Mouse (Mus musculus) bone marrow, adult 2 months (tissue): Measurements from ENCODE around the gene Cd46. TPM values are rescaled to one million over a fixed set of nuclear protein-coding genes. Genes with fewer than 3 reads are reported as not detected.

Experiments
- H3K27ac ChIP-seq: fragments of 200-500 bp; 2 replicates; pipeline ENCODE4 v1.5.1; 2012; ENCODE audit warnings: low read depth, mild to moderate bottlenecking, control low read depth, inconsistent platforms, low read length; ENCODE audit not compliant: control insufficient read depth, poor library complexity, insufficient read depth
- H3K4me1 ChIP-seq: fragments of 200-500 bp; 2 replicates; pipeline ENCODE4 v1.6.1; 2011; ENCODE audit warnings: low read length; ENCODE audit not compliant: control insufficient read depth, insufficient read depth
- H3K4me3 ChIP-seq: fragments of 200-500 bp; replicated peaks from 2 replicates; pipeline ENCODE3; 2011; ENCODE audit warnings: mild to moderate bottlenecking, low read depth, low read length, control low read depth; ENCODE audit not compliant: control insufficient read depth
- CTCF ChIP-seq: fragments of 200-500 bp; IDR thresholded peaks from 2 replicates; pipeline ENCODE4 v1.5.1; 2011; ENCODE audit warnings: low read length, control low read depth; ENCODE audit not compliant: control insufficient read depth, insufficient read depth
- POLR2A ChIP-seq: fragments of 200-500 bp; IDR thresholded peaks from 2 replicates; pipeline ENCODE4 v1.6.1; 2011; ENCODE audit warnings: low read depth, mild to moderate bottlenecking, control low read depth, low read length, borderline replicate concordance; ENCODE audit not compliant: control insufficient read depth
- WGBS: fragments of 180-500 bp; shearing (Covaris S2); methylation state at CpG from one replicate; pipeline ENCODE4 v1.1.7; 2018; 5-methylcytosine and 5-hydroxymethylcytosine counted together
- polyA plus RNA-seq: library from polyadenylated mRNA; stranded (reverse); fragments of >200 nt; gene quantifications from 2 replicates; pipeline ENCODE4 v1.2.4, GENCODE M21; 2011; ENCODE audit warnings: low replicate concordance; ENCODE audit not compliant: missing spikeins, insufficient read depth, insufficient read length

Cd46 gene
- polyA plus RNA-seq, 1 experiment, result 1.7 TPM

DNA sequence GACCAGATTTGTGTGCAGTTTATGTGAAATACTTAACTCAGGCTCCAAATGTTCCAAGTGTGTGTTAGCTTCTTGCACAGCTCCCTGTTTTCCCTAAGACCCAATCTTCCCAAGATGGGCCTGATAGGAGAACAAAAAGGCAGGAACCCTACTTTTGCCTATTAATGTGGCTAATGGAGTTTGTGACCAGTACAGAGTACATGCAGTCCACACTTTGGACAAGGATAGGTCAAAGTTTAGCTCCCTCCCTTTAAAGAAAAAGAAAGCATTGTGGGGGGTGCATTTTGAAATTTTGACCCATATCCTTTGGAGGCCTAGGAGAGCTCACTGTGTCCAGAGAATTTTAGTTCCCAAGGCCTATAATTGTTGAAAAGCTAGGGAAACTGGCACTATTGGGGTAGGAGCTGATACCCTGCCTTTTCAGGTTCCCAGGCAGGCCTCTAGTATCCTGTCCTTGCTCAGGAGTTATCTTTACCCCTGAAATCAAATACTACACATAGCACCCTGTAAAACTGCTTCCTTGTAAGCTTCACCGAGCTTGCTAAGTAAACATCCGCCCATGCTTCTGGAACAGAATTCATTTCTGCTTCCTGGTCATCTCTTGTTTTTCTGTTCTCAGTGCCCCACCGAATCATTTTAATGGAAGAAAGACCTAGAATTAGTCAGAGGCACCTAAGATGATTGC lies 77.7 kb downstream of the Cd46 start:
- H3K4me3 ChIP-seq, result no peak overlapping the region
- no peak for TF ChIP-seq POLR2A
- TF ChIP-seq CTCF, result no peak
- H3K27ac ChIP-seq, result no peak overlapping the region
- WGBS, result 78% methylated on average over 3 of the region's 3 CpGs
- H3K4me1 ChIP-seq, result no peaks in the 10 kb centered on the region

DNA sequence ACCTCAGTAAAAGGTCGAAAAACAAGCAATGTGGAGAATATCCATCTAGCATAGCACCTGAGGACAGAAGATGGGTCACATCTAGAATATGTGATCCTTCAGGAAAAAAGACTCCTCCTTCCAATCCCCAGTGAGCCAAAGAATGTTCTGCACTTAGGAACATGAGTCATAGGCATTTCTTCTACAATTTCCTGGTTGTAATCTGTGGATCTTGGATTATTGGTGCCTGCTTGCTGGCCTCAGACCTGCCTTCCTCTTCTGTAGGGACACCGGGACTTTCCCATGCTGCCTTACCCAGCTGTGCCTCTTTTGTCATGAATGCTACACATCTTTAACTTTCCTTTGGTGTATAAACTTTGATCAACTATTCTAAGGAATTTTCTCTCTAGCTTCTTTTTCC lies 79.5 kb downstream of the Cd46 start:
- Histone ChIP-seq H3K27ac (no peak overlapping the region), H3K4me1 (no peaks in the 10 kb centered on the region), H3K4me3 (no peak overlapping the region)
- no peak for TF ChIP-seq POLR2A
- TF ChIP-seq CTCF, result no peak
- 71% methylated on average over 2 of the region's 2 CpGs for WGBS

DNA sequence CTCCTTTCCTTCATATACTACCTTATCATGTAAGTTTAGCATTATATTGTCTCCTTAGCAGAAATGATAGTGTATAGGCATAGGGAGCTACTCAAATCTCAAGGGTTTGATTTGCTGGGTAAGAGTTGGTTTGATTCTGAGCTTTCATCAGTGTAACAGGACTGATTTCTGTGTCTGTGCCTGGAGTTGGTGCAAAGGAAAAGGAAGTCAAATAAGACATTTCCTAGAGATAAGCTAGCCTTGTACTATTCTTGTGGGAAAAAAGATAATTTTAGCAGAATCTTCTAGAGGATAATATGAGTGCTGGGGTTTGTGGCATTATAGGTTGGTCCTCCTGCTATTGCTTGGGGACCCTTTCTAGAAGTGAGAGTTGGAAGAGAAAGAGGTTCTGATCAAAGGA lies 85.8 kb downstream of the Cd46 start:
- H3K4me3 ChIP-seq, result no peak overlapping the region
- TF ChIP-seq POLR2A (no peak), CTCF (no peak)
- H3K27ac ChIP-seq, result no peak overlapping the region
- no peaks in the 10 kb centered on the region for H3K4me1 ChIP-seq

DNA sequence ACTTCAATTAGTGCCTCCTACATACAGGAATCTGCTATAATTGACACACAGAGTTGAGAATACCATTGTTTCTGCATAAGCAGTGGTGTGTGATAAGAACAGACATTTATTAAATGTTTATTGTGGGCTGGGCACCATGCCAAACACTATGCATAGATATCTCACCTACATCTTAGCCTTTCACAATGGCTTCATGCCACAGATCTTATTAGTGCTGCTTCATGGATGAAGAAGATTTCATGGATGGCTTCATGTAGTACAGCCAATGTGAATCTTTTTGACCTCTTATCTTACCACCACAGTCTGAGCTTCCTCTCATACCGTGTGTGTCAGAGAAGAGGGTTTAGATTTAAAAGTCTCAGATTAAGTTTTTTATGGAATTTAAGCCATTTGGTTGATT lies 87.9 kb downstream of the Cd46 start:
- 42% methylated on average over 1 of the region's 1 CpGs for WGBS
- H3K27ac ChIP-seq, result no peak overlapping the region
- H3K4me3 ChIP-seq, result no peak overlapping the region
- TF ChIP-seq POLR2A (no peak), CTCF (no peak)
- H3K4me1 ChIP-seq, result no peaks in the 10 kb centered on the region

DNA sequence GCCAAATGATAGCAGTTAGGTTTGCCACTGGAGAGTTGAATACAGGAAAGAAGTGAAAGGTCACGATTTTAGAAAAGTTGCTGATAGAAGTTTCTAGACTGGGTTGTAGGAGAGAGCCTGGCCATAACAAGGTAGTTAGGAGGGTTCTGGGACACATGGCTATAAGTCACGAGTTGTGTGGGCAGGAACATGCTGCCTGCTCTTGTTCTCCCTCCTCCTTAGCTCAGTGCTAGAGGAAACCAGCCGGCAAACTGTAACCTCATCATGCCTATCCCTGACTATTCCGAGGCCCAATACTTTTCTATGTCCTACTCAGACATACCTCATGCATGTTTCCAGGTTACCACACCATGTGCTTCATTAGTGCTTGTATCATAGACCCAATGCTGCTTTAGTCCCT lies 88.7 kb downstream of the Cd46 start:
- WGBS, result 79% methylated on average over 4 of the region's 4 CpGs
- H3K4me1 ChIP-seq, result no peaks in the 10 kb centered on the region
- TF ChIP-seq CTCF (no peak), POLR2A (no peak)
- H3K27ac ChIP-seq, result no peak overlapping the region
- H3K4me3 ChIP-seq, result no peak overlapping the region

DNA sequence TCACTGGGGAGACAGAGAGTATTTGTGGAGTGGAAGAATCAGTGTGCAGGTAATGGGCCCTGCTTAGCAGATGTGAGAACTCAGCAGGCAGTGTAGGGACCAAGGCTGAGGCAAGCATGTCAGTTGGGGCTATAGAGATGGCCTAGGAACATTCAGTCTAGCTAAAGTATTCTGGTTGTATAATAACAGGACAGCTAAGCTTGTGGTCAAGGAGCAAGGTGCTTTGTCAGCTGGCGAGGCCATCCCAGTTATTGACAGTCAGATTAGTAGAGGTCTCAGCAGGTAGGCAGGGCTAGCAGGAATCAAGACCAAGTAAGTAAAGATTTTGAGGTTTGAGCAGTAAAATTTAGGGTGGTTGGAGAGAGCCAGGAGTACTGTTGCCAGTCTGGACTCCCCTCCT lies 93.7 kb downstream of the Cd46 start:
- no peak overlapping the region for H3K27ac ChIP-seq
- WGBS, result 85% methylated on average over 1 of the region's 1 CpGs
- peaks cover 3% of the 10 kb centered on the region for H3K4me1 ChIP-seq
- no peak overlapping the region for H3K4me3 ChIP-seq
- no peak for TF ChIP-seq POLR2A
- no peak for TF ChIP-seq CTCF

DNA sequence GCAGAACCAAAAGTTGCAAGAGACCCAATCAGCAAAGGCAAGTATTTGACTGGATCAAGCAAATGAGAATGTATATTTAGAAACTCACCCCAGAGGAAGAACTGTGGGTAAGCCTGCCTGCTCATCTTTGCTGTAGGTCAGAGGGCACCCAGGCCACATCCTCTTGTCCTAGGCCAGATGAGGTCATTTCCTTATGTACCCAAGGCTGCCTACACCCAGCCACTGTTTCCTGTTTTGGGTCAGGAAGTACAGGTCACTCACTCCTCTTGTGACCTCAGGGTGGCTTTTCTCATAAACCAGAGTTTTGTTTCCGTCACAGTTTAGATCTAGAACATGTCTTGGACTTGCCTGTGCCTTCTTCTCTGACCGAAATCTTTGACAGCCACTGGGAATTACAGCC lies 96.9 kb downstream of the Cd46 start:
- no peak overlapping the region; the same call in 1 of the 2 replicates for H3K27ac ChIP-seq
- WGBS, result 38% methylated on average over 2 of the region's 2 CpGs
- no peak for TF ChIP-seq POLR2A
- TF ChIP-seq CTCF, result no peak
- no peak overlapping the region for H3K4me3 ChIP-seq
- H3K4me1 ChIP-seq, result peaks cover 3% of the 10 kb centered on the region

DNA sequence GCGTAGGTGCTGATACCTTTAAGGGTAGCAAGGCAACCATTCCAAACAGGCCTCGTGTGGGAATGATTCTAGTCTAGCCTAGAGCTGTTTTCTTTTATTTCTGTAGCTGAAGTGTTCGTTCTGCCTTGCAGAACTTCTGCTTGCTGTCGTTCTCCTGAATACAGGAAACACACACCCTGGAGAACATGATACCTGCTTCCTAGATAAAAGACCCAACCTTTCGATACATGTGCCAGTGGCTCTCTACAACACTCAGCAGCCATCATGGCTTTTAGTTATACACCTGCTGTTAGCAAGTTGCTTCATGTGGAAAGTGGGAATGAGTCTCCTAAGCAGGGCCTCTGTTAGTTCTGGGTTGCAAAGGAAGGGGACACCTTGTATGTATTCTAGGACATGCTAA lies 97.8 kb downstream of the Cd46 start:
- Histone ChIP-seq H3K27ac (no peak overlapping the region; the same call in 1 of the 2 replicates), H3K4me3 (no peak overlapping the region), H3K4me1 (peaks cover 3% of the 10 kb centered on the region)
- WGBS, result 49% methylated on average over 5 of the region's 5 CpGs
- TF ChIP-seq POLR2A, result no peak
- TF ChIP-seq CTCF, result no peak

DNA sequence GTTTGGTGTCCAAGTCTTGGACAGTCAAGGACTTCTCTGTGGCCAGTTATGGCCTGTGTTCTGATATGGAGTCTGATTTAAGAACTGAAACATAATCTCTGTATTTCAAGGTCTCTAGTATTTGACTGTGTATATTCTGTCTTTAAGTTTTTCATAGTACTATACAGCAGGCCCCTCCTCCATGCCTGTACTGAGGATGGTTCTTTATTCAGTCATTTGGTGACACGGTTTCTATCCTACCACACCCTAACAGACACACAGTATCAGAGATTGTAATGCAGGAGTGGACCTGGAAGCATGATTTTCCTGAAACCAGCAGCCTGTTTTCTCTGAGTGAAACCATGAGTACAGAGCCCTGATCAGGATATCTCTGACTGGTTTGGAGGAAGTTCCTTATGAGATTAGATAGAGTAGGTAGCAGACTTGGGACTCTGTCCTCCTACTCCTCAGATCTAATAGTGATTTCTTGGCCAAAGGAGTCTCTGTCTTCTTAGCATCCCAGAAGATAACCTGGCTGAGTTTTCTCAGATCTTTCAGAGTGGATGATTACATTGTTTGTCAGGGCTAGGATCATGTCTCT lies 98.5 kb downstream of the Cd46 start:
- H3K4me1 ChIP-seq, result peaks cover 3% of the 10 kb centered on the region
- TF ChIP-seq CTCF (no peak), POLR2A (no peak)
- H3K27ac ChIP-seq, result no peak overlapping the region
- H3K4me3 ChIP-seq, result no peak overlapping the region
- 66% methylated on average over 1 of the region's 1 CpGs for WGBS
